21 mouse cellular contexts compared by ENCODE assay signal in the genomic region with DNA sequence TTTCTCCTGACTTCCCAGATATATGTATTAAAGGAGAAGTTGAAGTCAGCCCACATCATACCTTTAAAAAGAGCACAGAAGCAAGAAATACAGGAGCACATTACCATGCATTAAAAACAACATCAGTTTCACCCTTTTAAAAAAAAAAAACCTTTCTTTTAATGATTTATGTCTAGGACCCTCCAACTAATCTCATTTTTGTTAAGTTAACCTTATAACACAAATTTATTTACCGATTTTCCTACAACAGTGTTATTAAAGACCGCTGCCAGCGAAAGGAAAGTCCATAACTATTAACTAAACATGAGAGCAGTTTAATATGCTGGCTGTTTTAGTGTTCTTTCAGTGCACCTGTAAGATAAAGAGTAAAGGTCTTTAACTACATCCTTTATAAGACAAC. TPM values are rescaled to one million over a fixed set of nuclear protein-coding genes. Genes with fewer than 3 reads are reported as not detected.
DNase-seq lines count a peak whose midpoint lies in the region; ATAC-seq and TF ChIP-seq lines count a peak whose summit lies in the region.
"Had no signal": no experiment of that assay in that cellular context is flagged by ENCODE, and none has a peak within 500 bp of the region (broad histone marks: within the 10 kb centered on the region; RNA-seq: fewer than 3 reads in every experiment).

No protein-coding gene starts in this region.

- intact Hi-C loops in heart, postnatal 10 days (cut with DNase I), result no loop called here

- H3K4me3 ChIP-seq in heart, embryonic 15.5 days, result peak overlapping the region; percentile 71; the same call in 1 of the 2 replicates
- peak overlapping the region; percentile 87 for H3K4me3 ChIP-seq in limb, embryonic 13.5 days
- no peak overlapping the region for H3K4me3 ChIP-seq in layer of hippocampus, adult 2 months
- H3K4me3 ChIP-seq: erythroblast, embryonic 14.5 days; midbrain, embryonic 15.5 days had no signal

- H3K27me3 ChIP-seq in heart, embryonic 15.5 days, result peaks cover 52% of the 10 kb centered on the region
- H3K27me3 ChIP-seq in limb, embryonic 13.5 days, result peaks cover 23% of the 10 kb centered on the region

- peaks cover 18% of the 10 kb centered on the region for H3K4me1 ChIP-seq in heart, embryonic 15.5 days (replicated peaks)
- peaks cover 24% of the 10 kb centered on the region for H3K4me1 ChIP-seq in limb, embryonic 13.5 days

- no peak overlapping the region for H3K27ac ChIP-seq in heart, embryonic 15.5 days
- no peak overlapping the region for H3K27ac ChIP-seq in limb, embryonic 13.5 days
- H3K27ac ChIP-seq in layer of hippocampus, adult 2 months, result no peak overlapping the region
- H3K27ac ChIP-seq: hindbrain, embryonic 14.5 days; liver, embryonic 14.5 days; midbrain, embryonic 15.5 days; stomach, postnatal 0 days had no signal

- no peaks in the 10 kb centered on the region for H3K36me3 ChIP-seq in heart, embryonic 15.5 days
- 0 out of 2 replicates have a peak, but pooled peaks cover 8% of the 10 kb centered on the region for H3K36me3 ChIP-seq in limb, embryonic 13.5 days
- H3K36me3 ChIP-seq: midbrain, embryonic 15.5 days had no signal

- 44% methylated on average over 3 of the region's 3 CpGs for WGBS in heart, embryonic 15.5 days
- 13% methylated on average over 3 of the region's 3 CpGs for WGBS in limb, embryonic 13.5 days

- ATAC-seq in heart, embryonic 15.5 days (replicated peaks; ENCODE audit: insufficient number of reproducible peaks, insufficient read depth, low FRiP score, low read depth), result no peak
- ATAC-seq in limb, embryonic 13.5 days (ENCODE audit: low FRiP score, low read depth), result no peak
- ATAC-seq: forebrain, embryonic 14.5 days; midbrain, embryonic 15.5 days had no signal

- H3K9me3 ChIP-seq in heart, embryonic 15.5 days (replicated peaks), result no peaks in the 10 kb centered on the region
- H3K9me3 ChIP-seq in limb, embryonic 13.5 days, result no peaks in the 10 kb centered on the region
- H3K9me3 ChIP-seq: midbrain, embryonic 15.5 days had no signal

- no peak for TF ChIP-seq CTCF in layer of hippocampus, adult 2 months (conservative IDR thresholded peaks at IDR 0.05)

- no peak for DNase-seq in heart, postnatal 10 days
- peak; percentile 30 for DNase-seq in embryo, embryonic 11 days
- peak; percentile 12 for DNase-seq in embryo, embryonic 9.5 days (ENCODE audit: extremely low spot score)
- DNase-seq in layer of hippocampus, adult 2 months (ENCODE audit: low spot score in 2 of 2), result no peak
- DNase-seq in spleen, postnatal 36 days (ENCODE audit: low spot score in 2 of 2), result no peak
- DNase-seq: adrenal gland, adult 8-10 months; cerebellum, adult 9-10 months; gastrocnemius, postnatal 14 days; kidney, adult 8-10 months; kidney, postnatal 14 days; right cerebral cortex, postnatal 4 days had no signal

- peak overlapping the region; percentile 74 for H3K4me2 ChIP-seq in heart, embryonic 15.5 days
- peak overlapping the region; percentile 74 for H3K4me2 ChIP-seq in limb, embryonic 13.5 days (replicated peaks)
- H3K4me2 ChIP-seq: hindbrain, embryonic 14.5 days; midbrain, embryonic 15.5 days had no signal

- no peak overlapping the region for H3K9ac ChIP-seq in heart, embryonic 15.5 days
- H3K9ac ChIP-seq in limb, embryonic 13.5 days, result peak overlapping the region; percentile 99; the same call in 1 of the 2 replicates
- H3K9ac ChIP-seq: hindbrain, embryonic 14.5 days; liver, embryonic 14.5 days; midbrain, embryonic 15.5 days had no signal

RNA-seq across cellular contexts. Expression of gene Tbx18, which starts 3.0 kb away (rescaled TPM):
- 8.6 and 9.1 TPM in 2 replicates for polyA plus RNA-seq in heart, embryonic 15.5 days (2015; fragmentation: Nextera tagmentation; extraction: Ambion mirVana)
- total RNA-seq in heart, postnatal 10 days (2021), result 1 to 10 TPM; 7.8 to 9.4 TPM
- polyA plus RNA-seq in limb, embryonic 13.5 days (2015; fragmentation: Nextera tagmentation; extraction: Ambion mirVana), result 21.0 and 23.3 TPM in 2 replicates
- 1 to 10 TPM; 1.3 to 1.8 TPM for total RNA-seq in layer of hippocampus, adult 2 months (2021)
- total RNA-seq: common myeloid progenitor, adult 5-6 weeks; megakaryocyte progenitor cell, adult 5-6 weeks had no signal
- polyA plus RNA-seq: erythroblast, embryonic 14.5 days had no signal

Comparison
In these comparisons a context has a peak if more than half of its experiments do, and no peak if none do; other contexts are left out.
1. DNase-seq: peak in embryo, embryonic 11 days (single experiment) and embryo, embryonic 9.5 days (single experiment); none in heart, postnatal 10 days (0 of 2), layer of hippocampus, adult 2 months (0 of 2) and spleen, postnatal 36 days (0 of 2).